Mouse (Mus musculus): Measurements from ENCODE around the gene Abcc10. TPM values are rescaled to one million over a fixed set of nuclear protein-coding genes. Genes with fewer than 3 reads are reported as not detected.

The Abcc10 gene
- polyA plus RNA-seq, 2 experiments: 5.8 to 15.5 TPM

DNA sequence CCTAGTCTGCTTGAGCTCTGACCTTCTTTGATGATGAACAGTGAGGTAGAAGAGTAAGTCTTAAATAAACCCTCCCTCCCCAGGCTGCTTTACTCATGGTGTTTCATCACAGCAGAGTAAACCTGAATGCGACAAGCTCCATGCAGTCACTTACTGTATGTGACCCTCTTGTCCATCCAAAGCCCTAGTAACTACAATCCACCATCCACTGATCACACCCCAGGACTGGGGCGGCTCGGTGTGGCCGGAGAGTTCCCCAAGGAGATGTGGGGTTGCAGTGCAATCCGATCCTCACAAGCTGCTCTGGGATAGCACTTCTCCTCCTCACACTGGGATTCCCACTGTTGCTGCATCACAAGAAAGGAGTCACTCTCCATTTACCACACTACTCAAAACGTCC, 53.7 kb downstream of the Abcc10 start:
- H3K27me3 ChIP-seq (ENCODE audit: control insufficient read depth, insufficient read depth, low read length): no peaks in the 10 kb centered on the region
- H3K9ac ChIP-seq (ENCODE audit: low read depth, low read length, severe bottlenecking): no peak overlapping the region
- DNase-seq (ENCODE audit: low spot score) (no peak), ATAC-seq (ENCODE audit: low FRiP score, low read depth) (no peak)
- no peak overlapping the region for H3K27ac ChIP-seq (replicated peaks; ENCODE audit: low read depth, low read length)
- peaks cover 21% of the 10 kb centered on the region for H3K4me1 ChIP-seq (ENCODE audit: control insufficient read depth, insufficient read depth, low read length)
- 65% methylated on average over 6 of the region's 6 CpGs for WGBS
- H3K4me3 ChIP-seq (replicated peaks; ENCODE audit: low read length): no peak overlapping the region
- H3K9me3 ChIP-seq (ENCODE audit: control insufficient read depth, low read length): no peaks in the 10 kb centered on the region
- no peak overlapping the region for H3K4me2 ChIP-seq (replicated peaks; ENCODE audit: low read depth, low read length, severe bottlenecking)
- TF ChIP-seq POLR2A (IDR thresholded peaks at IDR 0.05; ENCODE audit: borderline replicate concordance, extremely low read depth, insufficient read depth, insufficient read length): no peak
- H3K36me3 ChIP-seq (ENCODE audit: control insufficient read depth, insufficient read depth, low read length): peaks cover 68% of the 10 kb centered on the region

DNA sequence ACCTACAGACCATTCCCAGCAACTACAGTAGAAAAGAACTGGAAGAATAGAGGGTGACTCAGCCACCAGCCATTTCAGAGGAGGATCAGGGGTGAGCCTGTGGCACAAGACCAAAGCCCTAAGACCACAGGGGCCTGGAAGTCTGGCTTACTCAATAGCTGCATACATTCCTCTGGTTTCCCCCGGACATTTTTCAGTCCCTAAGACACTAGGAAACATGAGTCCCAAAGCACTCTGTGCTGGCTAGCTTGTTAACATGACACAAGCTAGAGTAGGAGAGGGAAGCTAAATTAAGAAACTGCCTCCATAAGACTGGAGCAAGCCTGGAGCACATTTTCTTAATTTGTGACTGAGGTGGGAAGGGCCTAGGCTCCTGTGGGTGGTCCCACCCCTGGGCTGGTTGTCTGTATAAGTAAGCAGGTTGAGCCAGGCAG, 54.3 kb downstream of the Abcc10 start:
- peaks cover 68% of the 10 kb centered on the region for H3K36me3 ChIP-seq (ENCODE audit: control insufficient read depth, insufficient read depth, low read length)
- TF ChIP-seq POLR2A (IDR thresholded peaks at IDR 0.05; ENCODE audit: borderline replicate concordance, extremely low read depth, insufficient read depth, insufficient read length): no peak
- no peak overlapping the region for H3K9ac ChIP-seq (ENCODE audit: low read depth, low read length, severe bottlenecking)
- no peak overlapping the region for H3K4me2 ChIP-seq (replicated peaks; ENCODE audit: low read depth, low read length, severe bottlenecking)
- WGBS: 60% methylated on average over 1 of the region's 1 CpGs
- no peak overlapping the region for H3K4me3 ChIP-seq (replicated peaks; ENCODE audit: low read length)
- H3K27ac ChIP-seq (replicated peaks; ENCODE audit: low read depth, low read length): no peak overlapping the region
- H3K27me3 ChIP-seq (ENCODE audit: control insufficient read depth, insufficient read depth, low read length): no peaks in the 10 kb centered on the region
- H3K9me3 ChIP-seq (ENCODE audit: control insufficient read depth, low read length): no peaks in the 10 kb centered on the region
- DNase-seq (ENCODE audit: low spot score) (no peak), ATAC-seq (ENCODE audit: low FRiP score, low read depth) (0 out of 2 replicates have a peak, but pooled peaks have one; percentile 9)
- peaks cover 21% of the 10 kb centered on the region for H3K4me1 ChIP-seq (ENCODE audit: control insufficient read depth, insufficient read depth, low read length)

DNA sequence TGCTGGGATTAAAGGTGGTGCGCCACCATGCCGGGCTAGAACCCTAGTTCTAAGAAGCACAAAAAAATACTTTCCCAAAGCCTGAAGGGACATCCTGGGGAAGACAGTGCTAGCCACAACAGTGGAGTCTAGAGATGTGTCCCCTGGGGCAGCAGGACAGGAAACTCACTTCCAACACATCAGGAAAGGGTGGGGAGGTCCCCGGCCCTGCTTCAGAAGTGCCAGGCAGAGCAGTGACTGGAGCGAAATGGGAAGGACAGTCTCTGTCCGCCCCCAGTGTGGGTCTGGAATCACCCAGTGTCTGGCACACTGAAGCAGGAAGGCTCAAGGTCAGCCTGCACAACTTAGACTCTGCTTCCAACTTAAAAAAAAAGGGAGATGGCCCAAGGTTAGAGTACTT, 55.5 kb downstream of the Abcc10 start:
- ATAC-seq (ENCODE audit: low FRiP score, low read depth) (no peak), DNase-seq (ENCODE audit: low spot score) (no peak)
- 89% methylated on average over 5 of the region's 5 CpGs for WGBS
- TF ChIP-seq POLR2A (IDR thresholded peaks at IDR 0.05; ENCODE audit: borderline replicate concordance, extremely low read depth, insufficient read depth, insufficient read length): no peak
- H3K9ac ChIP-seq (ENCODE audit: low read depth, low read length, severe bottlenecking): no peak overlapping the region
- peaks cover 14% of the 10 kb centered on the region; the same call in 1 of the 2 replicates for H3K4me1 ChIP-seq (ENCODE audit: control insufficient read depth, insufficient read depth, low read length)
- H3K36me3 ChIP-seq (ENCODE audit: control insufficient read depth, insufficient read depth, low read length): peaks cover 65% of the 10 kb centered on the region
- no peaks in the 10 kb centered on the region for H3K9me3 ChIP-seq (ENCODE audit: control insufficient read depth, low read length)
- H3K27ac ChIP-seq (replicated peaks; ENCODE audit: low read depth, low read length): no peak overlapping the region
- no peak overlapping the region for H3K4me2 ChIP-seq (replicated peaks; ENCODE audit: low read depth, low read length, severe bottlenecking)
- H3K27me3 ChIP-seq (ENCODE audit: control insufficient read depth, insufficient read depth, low read length): no peaks in the 10 kb centered on the region
- H3K4me3 ChIP-seq (replicated peaks; ENCODE audit: low read length): no peak overlapping the region

DNA sequence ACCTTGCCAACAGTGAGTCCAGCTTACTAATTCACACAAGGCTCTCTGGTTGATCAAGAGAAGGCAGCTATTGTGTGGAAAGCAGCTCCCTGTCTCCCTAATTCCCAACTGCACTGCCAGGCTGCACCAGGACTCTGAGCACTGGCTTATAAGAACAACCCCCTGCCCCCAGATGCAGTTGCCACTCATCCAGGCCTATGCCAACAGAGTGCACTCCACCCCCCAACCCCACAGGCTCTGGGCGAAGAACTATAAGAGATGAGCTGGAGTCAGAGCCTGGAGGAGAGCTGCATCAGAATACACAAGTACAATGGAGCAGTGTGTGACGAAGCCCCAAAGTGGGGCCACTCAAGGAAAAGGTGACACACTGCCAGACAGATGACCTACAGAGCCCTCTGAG, 56.1 kb downstream of the Abcc10 start:
- no peaks in the 10 kb centered on the region for H3K9me3 ChIP-seq (ENCODE audit: control insufficient read depth, low read length)
- peaks cover 65% of the 10 kb centered on the region for H3K36me3 ChIP-seq (ENCODE audit: control insufficient read depth, insufficient read depth, low read length)
- H3K9ac ChIP-seq (ENCODE audit: low read depth, low read length, severe bottlenecking): no peak overlapping the region
- no peak overlapping the region for H3K4me3 ChIP-seq (replicated peaks; ENCODE audit: low read length)
- H3K27ac ChIP-seq (replicated peaks; ENCODE audit: low read depth, low read length): no peak overlapping the region
- no peak for ATAC-seq (ENCODE audit: low FRiP score, low read depth)
- WGBS: 92% methylated on average over 2 of the region's 2 CpGs
- H3K27me3 ChIP-seq (ENCODE audit: control insufficient read depth, insufficient read depth, low read length): no peaks in the 10 kb centered on the region
- H3K4me2 ChIP-seq (replicated peaks; ENCODE audit: low read depth, low read length, severe bottlenecking): no peak overlapping the region
- peaks cover 8% of the 10 kb centered on the region; the same call in 1 of the 2 replicates for H3K4me1 ChIP-seq (ENCODE audit: control insufficient read depth, insufficient read depth, low read length)
- no peak for DNase-seq (ENCODE audit: low spot score)
- TF ChIP-seq POLR2A (IDR thresholded peaks at IDR 0.05; ENCODE audit: borderline replicate concordance, extremely low read depth, insufficient read depth, insufficient read length): no peak

DNA sequence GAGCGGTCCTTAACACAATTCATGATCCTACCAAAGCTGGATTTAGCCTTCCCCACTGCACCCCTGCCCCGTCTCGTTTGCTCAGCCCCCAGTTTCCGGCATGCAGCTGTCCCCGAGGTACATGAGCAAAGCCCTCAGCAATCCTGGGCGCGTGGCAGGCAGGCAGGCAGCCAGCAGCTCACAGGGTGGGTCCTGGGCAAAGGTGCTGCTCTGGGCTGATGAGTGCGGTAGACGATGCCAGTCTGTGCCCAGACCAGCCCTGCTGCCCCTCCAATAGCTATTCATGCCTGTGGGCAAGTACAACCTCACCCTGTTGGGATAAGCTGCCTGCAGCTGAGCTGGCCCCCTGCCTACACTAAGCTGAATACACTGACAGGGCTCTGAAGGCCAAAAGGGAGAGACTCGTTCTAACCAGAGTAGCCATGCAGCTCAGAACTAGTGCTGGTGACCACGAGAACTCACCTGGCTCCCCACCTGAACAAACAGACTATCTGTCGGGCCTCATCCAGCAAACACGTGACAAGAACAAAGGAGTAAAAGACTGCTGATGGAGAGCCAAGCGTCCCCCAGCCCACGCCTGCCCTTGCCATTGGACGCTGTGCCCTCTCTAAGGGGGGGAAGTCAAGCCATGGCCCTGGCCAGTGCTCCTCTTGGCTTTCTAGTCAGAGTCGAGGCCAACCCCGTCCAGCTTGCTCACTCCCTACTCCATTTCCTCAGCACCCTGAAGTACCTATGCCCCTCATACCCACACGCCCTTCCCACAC, 58.2 kb downstream of the Abcc10 start:
- H3K4me1 ChIP-seq (ENCODE audit: control insufficient read depth, insufficient read depth, low read length): peaks cover 7% of the 10 kb centered on the region; the same call in 1 of the 2 replicates
- no peak overlapping the region for H3K27ac ChIP-seq (replicated peaks; ENCODE audit: low read depth, low read length)
- H3K9ac ChIP-seq (ENCODE audit: low read depth, low read length, severe bottlenecking): no peak overlapping the region
- H3K4me3 ChIP-seq (replicated peaks; ENCODE audit: low read length): no peak overlapping the region
- H3K4me2 ChIP-seq (replicated peaks; ENCODE audit: low read depth, low read length, severe bottlenecking): no peak overlapping the region
- no peaks in the 10 kb centered on the region for H3K9me3 ChIP-seq (ENCODE audit: control insufficient read depth, low read length)
- H3K27me3 ChIP-seq (ENCODE audit: control insufficient read depth, insufficient read depth, low read length): no peaks in the 10 kb centered on the region
- no peak for ATAC-seq (ENCODE audit: low FRiP score, low read depth)
- WGBS: 86% methylated on average over 19 of the region's 19 CpGs
- peaks cover 69% of the 10 kb centered on the region for H3K36me3 ChIP-seq (ENCODE audit: control insufficient read depth, insufficient read depth, low read length)
- DNase-seq (ENCODE audit: low spot score): no peak
- no peak for TF ChIP-seq POLR2A (IDR thresholded peaks at IDR 0.05; ENCODE audit: borderline replicate concordance, extremely low read depth, insufficient read depth, insufficient read length)
